Mouse (Mus musculus): ENCODE data around the gene Ninj1. TPM values are rescaled to one million over a fixed set of nuclear protein-coding genes. Genes with fewer than 3 reads are reported as not detected.

The Ninj1 gene
- polyA plus RNA-seq, 1 experiment = 87.5 TPM

GRCm38 (mm10) chr13:49220912-49221311 is 33.6 kb downstream of the Ninj1 start:
- Histone ChIP-seq H3K27me3 (ENCODE audit: control insufficient read depth, insufficient read depth, low read length) (no peaks in the 10 kb centered on the region; the same call in 1 of the 2 replicates), H3K27ac (ENCODE audit: insufficient read depth, low read length) (no peak overlapping the region), H3K4me3 (replicated peaks; ENCODE audit: insufficient read depth, low read depth, low read length) (no peak overlapping the region), H3K4me1 (ENCODE audit: control insufficient read depth, insufficient read depth, low read length) (no peaks in the 10 kb centered on the region)
- WGBS = 28% methylated on average over 5 of the region's 5 CpGs
- no peak for DNase-seq
- TF ChIP-seq CTCF (IDR thresholded peaks at IDR 0.05; ENCODE audit: borderline replicate concordance, insufficient read depth, low read depth, low read length) (no peak), POLR2A (IDR thresholded peaks at IDR 0.05; ENCODE audit: borderline replicate concordance, insufficient read depth, low read length) (no peak)

GRCm38 (mm10) chr13:49224314-49224713 is 37.0 kb downstream of the Ninj1 start:
- Histone ChIP-seq H3K4me1 (ENCODE audit: control insufficient read depth, insufficient read depth, low read length) (no peaks in the 10 kb centered on the region), H3K4me3 (replicated peaks; ENCODE audit: insufficient read depth, low read depth, low read length) (no peak overlapping the region), H3K27me3 (ENCODE audit: control insufficient read depth, insufficient read depth, low read length) (no peaks in the 10 kb centered on the region; the same call in 1 of the 2 replicates), H3K27ac (ENCODE audit: insufficient read depth, low read length) (no peak overlapping the region)
- TF ChIP-seq CTCF (IDR thresholded peaks at IDR 0.05; ENCODE audit: borderline replicate concordance, insufficient read depth, low read depth, low read length) (no peak), POLR2A (IDR thresholded peaks at IDR 0.05; ENCODE audit: borderline replicate concordance, insufficient read depth, low read length) (no peak)
- 9% methylated on average over 10 of the region's 10 CpGs for WGBS
- DNase-seq = no peak

- H3K27me3 ChIP-seq (ENCODE audit: control insufficient read depth, insufficient read depth, low read length) = no peaks in the 10 kb centered on the region; the same call in 1 of the 2 replicates
- H3K27ac ChIP-seq (ENCODE audit: insufficient read depth, low read length) = no peak overlapping the region
- no peak for DNase-seq
- H3K4me1 ChIP-seq (ENCODE audit: control insufficient read depth, insufficient read depth, low read length) = no peaks in the 10 kb centered on the region
- TF ChIP-seq CTCF (IDR thresholded peaks at IDR 0.05; ENCODE audit: borderline replicate concordance, insufficient read depth, low read depth, low read length) = no peak
- TF ChIP-seq POLR2A (IDR thresholded peaks at IDR 0.05; ENCODE audit: borderline replicate concordance, insufficient read depth, low read length) = no peak
- 32% methylated on average over 6 of the region's 6 CpGs for WGBS
- H3K4me3 ChIP-seq (replicated peaks; ENCODE audit: insufficient read depth, low read depth, low read length) = no peak overlapping the region
These were observed 37.4 kb downstream of the Ninj1 start for GRCm38 (mm10) chr13:49224729-49225128.

GRCm38 (mm10) chr13:49225159-49225558 is 37.9 kb downstream of the Ninj1 start:
- Histone ChIP-seq H3K27me3 (ENCODE audit: control insufficient read depth, insufficient read depth, low read length) (no peaks in the 10 kb centered on the region; the same call in 1 of the 2 replicates), H3K27ac (ENCODE audit: insufficient read depth, low read length) (no peak overlapping the region), H3K4me3 (replicated peaks; ENCODE audit: insufficient read depth, low read depth, low read length) (no peak overlapping the region), H3K4me1 (ENCODE audit: control insufficient read depth, insufficient read depth, low read length) (no peaks in the 10 kb centered on the region)
- 85% methylated on average over 3 of the region's 3 CpGs for WGBS
- no peak for DNase-seq
- TF ChIP-seq POLR2A (IDR thresholded peaks at IDR 0.05; ENCODE audit: borderline replicate concordance, insufficient read depth, low read length) (no peak), CTCF (IDR thresholded peaks at IDR 0.05; ENCODE audit: borderline replicate concordance, insufficient read depth, low read depth, low read length) (no peak)

GRCm38 (mm10) chr13:49225633-49226032 is 38.3 kb downstream of the Ninj1 start:
- TF ChIP-seq POLR2A (IDR thresholded peaks at IDR 0.05; ENCODE audit: borderline replicate concordance, insufficient read depth, low read length) (no peak), CTCF (IDR thresholded peaks at IDR 0.05; ENCODE audit: borderline replicate concordance, insufficient read depth, low read depth, low read length) (no peak)
- no peak for DNase-seq
- WGBS = 65% methylated on average over 4 of the region's 4 CpGs

GRCm38 (mm10) chr13:49233792-49234572 is 46.7 kb downstream of the Ninj1 start:
- H3K27me3 ChIP-seq (ENCODE audit: control insufficient read depth, insufficient read depth, low read length) = no peaks in the 10 kb centered on the region
- no peak overlapping the region for H3K4me3 ChIP-seq (replicated peaks; ENCODE audit: insufficient read depth, low read depth, low read length)
- DNase-seq = no peak
- WGBS = 76% methylated on average over 8 of the region's 8 CpGs
- no peaks in the 10 kb centered on the region for H3K4me1 ChIP-seq (ENCODE audit: control insufficient read depth, insufficient read depth, low read length)
- no peak for TF ChIP-seq POLR2A (IDR thresholded peaks at IDR 0.05; ENCODE audit: borderline replicate concordance, insufficient read depth, low read length)
- TF ChIP-seq CTCF (IDR thresholded peaks at IDR 0.05; ENCODE audit: borderline replicate concordance, insufficient read depth, low read depth, low read length) = no peak
- no peak overlapping the region for H3K27ac ChIP-seq (ENCODE audit: insufficient read depth, low read length)

More at GRCm38 (mm10) chr13:49225633-49226032, 38.3 kb downstream of the Ninj1 start:
- Histone ChIP-seq H3K27ac (ENCODE audit: insufficient read depth, low read length) (no peak overlapping the region), H3K27me3 (ENCODE audit: control insufficient read depth, insufficient read depth, low read length) (no peaks in the 10 kb centered on the region; the same call in 1 of the 2 replicates), H3K4me3 (replicated peaks; ENCODE audit: insufficient read depth, low read depth, low read length) (no peak overlapping the region), H3K4me1 (ENCODE audit: control insufficient read depth, insufficient read depth, low read length) (no peaks in the 10 kb centered on the region)

GRCm38 (mm10) chr13:49234711-49235110 is 47.4 kb downstream of the Ninj1 start:
- no peaks in the 10 kb centered on the region for H3K27me3 ChIP-seq (ENCODE audit: control insufficient read depth, insufficient read depth, low read length)
- no peak overlapping the region for H3K4me3 ChIP-seq (replicated peaks; ENCODE audit: insufficient read depth, low read depth, low read length)
- H3K27ac ChIP-seq (ENCODE audit: insufficient read depth, low read length) = no peak overlapping the region
- TF ChIP-seq CTCF (IDR thresholded peaks at IDR 0.05; ENCODE audit: borderline replicate concordance, insufficient read depth, low read depth, low read length) = no peak
- TF ChIP-seq POLR2A (IDR thresholded peaks at IDR 0.05; ENCODE audit: borderline replicate concordance, insufficient read depth, low read length) = no peak
- 95% methylated on average over 4 of the region's 4 CpGs for WGBS
- no peaks in the 10 kb centered on the region for H3K4me1 ChIP-seq (ENCODE audit: control insufficient read depth, insufficient read depth, low read length)
- no peak for DNase-seq

GRCm38 (mm10) chr13:49237617-49238016 is 50.3 kb downstream of the Ninj1 start:
- Histone ChIP-seq H3K4me1 (ENCODE audit: control insufficient read depth, insufficient read depth, low read length) (no peaks in the 10 kb centered on the region), H3K27ac (ENCODE audit: insufficient read depth, low read length) (no peak overlapping the region), H3K4me3 (replicated peaks; ENCODE audit: insufficient read depth, low read depth, low read length) (no peak overlapping the region), H3K27me3 (ENCODE audit: control insufficient read depth, insufficient read depth, low read length) (no peaks in the 10 kb centered on the region)
- TF ChIP-seq POLR2A (IDR thresholded peaks at IDR 0.05; ENCODE audit: borderline replicate concordance, insufficient read depth, low read length) (no peak), CTCF (IDR thresholded peaks at IDR 0.05; ENCODE audit: borderline replicate concordance, insufficient read depth, low read depth, low read length) (no peak)
- 88% methylated on average over 8 of the region's 8 CpGs for WGBS
- DNase-seq = no peak

All from cerebellum, adult 2 months (tissue).